Mouse (Mus musculus): ENCODE results near the gene Aldh1a7.

GRCm38 (mm10) chr19:20720298-20720697 is 7.1 kb downstream of the Aldh1a7 start:
- no peak for TF ChIP-seq CTCF (conservative IDR thresholded peaks at IDR 0.05; ENCODE audit: low read length)
- no peak for TF ChIP-seq POU5F1 (IDR thresholded peaks at IDR 0.05; ENCODE audit: borderline replicate concordance, low read length)

Measured in E14TG2a.4 (cell line).